Mouse (Mus musculus): Measurements from ENCODE around the gene Actn1.

Actn1 gene

GRCm38 (mm10) chr12:80145365-80145764, 114.8 kb downstream of the Actn1 start:
- no peak for ATAC-seq (ENCODE audit: insufficient number of reproducible peaks, low FRiP score, low TSS enrichment)

GRCm38 (mm10) chr12:80144846-80145245, 115.3 kb downstream of the Actn1 start:
- ATAC-seq (ENCODE audit: insufficient number of reproducible peaks, low FRiP score, low TSS enrichment) = no peak

DNA sequence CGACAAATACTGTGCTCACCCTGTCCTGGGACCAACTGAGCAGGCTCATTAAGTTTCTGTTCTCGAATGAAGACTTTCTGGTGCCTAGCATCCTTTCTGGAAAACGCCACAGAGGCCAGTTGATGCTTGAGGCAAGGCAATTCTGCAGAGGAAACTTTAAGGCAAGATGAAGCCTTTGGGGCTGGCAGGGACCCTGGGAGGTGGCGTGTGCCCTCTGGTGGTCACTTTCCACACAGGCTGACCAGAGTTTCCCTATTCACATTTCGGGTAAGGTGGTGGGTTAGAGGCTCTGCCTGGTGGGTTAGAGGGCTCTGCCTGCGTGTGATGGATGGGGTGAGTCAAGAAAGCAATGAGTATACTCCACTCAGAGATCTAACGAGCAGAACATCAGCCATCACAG, 118.7 kb downstream of the Actn1 start:
- no peak; the same call in 1 of the 2 replicates for ATAC-seq (ENCODE audit: insufficient number of reproducible peaks, low FRiP score, low TSS enrichment)

GRCm38 (mm10) chr12:80141011-80141410, 119.2 kb downstream of the Actn1 start:
- ATAC-seq (ENCODE audit: insufficient number of reproducible peaks, low FRiP score, low TSS enrichment) = no peak

- no peak for ATAC-seq (ENCODE audit: insufficient number of reproducible peaks, low FRiP score, low TSS enrichment)
Observed at GRCm38 (mm10) chr12:80137744-80138143, 122.4 kb downstream of the Actn1 start.

GRCm38 (mm10) chr12:80137246-80137645, 122.9 kb downstream of the Actn1 start:
- no peak for ATAC-seq (ENCODE audit: insufficient number of reproducible peaks, low FRiP score, low TSS enrichment)

- ATAC-seq (ENCODE audit: insufficient number of reproducible peaks, low FRiP score, low TSS enrichment) = no peak
Observed at GRCm38 (mm10) chr12:80136264-80136930, 123.8 kb downstream of the Actn1 start.

DNA sequence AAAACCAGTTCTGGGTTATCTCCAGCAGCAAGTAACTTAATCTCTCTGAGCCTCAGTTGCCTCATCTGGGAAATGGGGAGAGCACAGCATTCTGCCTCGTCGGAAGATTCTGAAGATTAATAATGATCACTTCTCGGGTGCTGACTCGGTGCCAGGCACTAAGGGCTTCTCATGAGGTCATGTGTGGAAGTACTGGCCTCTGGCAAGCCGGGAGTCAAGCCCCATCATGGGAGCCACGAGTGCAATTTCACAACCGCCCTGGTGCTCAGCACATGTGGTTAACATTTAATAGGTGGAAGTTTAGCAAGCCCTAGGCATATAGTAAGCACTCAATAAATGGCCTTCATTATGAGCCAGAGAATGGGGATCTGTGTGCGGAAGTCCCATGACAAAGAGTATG, 125.0 kb downstream of the Actn1 start:
- ATAC-seq (ENCODE audit: insufficient number of reproducible peaks, low FRiP score, low TSS enrichment) = no peak

DNA sequence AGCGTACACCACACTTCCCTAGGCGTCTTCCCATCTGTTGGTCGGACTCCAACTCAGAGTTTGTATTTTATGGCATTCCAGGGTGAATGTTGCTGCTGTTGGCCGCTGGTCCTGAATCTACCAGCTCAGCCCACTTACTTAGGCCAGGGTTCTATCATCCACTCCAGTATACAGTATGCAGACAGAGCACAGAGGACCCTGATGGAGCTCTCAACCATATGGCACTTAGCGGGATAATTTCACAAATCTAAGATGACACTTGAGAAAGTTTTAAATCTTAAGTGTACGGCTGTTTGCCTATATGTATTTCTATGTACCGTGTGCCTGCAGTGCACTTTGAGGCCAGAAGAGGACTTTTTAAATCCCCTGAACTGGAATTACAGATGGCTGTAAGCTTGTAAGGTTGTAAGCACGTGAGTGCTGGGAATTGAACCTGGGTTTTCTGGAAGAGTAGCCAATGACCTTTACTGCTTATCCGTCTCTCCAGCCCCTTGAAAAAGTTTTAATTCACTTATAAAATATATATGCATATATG, 127.1 kb downstream of the Actn1 start:
- ATAC-seq (ENCODE audit: insufficient number of reproducible peaks, low FRiP score, low TSS enrichment) = no peak

DNA sequence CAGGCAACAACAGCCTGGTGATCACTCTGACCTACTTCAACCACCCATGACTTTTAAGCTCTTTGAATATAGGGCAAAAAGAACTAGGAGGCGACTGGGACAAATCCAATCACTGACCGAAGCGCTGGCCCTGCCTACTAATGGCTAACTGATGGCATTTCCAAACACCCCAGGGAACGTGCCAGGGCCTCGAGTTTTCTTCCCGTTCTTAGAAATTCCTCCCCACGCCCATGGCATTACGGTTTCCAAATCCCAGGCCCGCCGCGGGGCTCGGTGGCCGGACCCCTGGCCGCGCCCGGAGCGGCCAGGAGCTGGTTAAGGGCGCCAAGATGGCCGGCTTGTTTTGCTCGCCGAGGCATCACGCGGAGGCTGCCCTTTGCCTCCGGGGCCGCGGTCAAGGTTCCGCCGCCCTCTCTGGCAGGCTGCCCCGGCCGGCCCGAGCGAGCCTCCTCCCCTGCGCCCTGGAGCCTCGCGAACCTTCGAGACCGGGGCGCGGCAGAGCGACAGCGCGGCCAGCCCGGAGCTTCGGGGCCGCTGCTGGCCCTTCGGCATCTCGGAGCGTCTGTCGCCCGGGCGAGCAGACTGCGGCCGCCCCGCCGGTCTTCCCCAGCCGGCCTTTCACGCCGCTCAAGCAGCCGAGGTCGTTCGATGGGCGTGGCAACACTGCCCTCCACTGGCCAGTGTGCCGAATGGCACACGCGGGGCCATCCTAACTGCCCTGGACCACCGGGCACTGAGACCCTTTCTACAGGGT, 127.7 kb downstream of the Actn1 start:
- peak; percentile 88 for ATAC-seq (ENCODE audit: insufficient number of reproducible peaks, low FRiP score, low TSS enrichment)

GRCm38 (mm10) chr12:80131359-80132249, 128.6 kb downstream of the Actn1 start:
- ATAC-seq (ENCODE audit: insufficient number of reproducible peaks, low FRiP score, low TSS enrichment) = no peak; the same call in 1 of the 2 replicates

- ATAC-seq (ENCODE audit: insufficient number of reproducible peaks, low FRiP score, low TSS enrichment) = no peak
Observed at GRCm38 (mm10) chr12:80130558-80131358, 129.4 kb downstream of the Actn1 start.

DNA sequence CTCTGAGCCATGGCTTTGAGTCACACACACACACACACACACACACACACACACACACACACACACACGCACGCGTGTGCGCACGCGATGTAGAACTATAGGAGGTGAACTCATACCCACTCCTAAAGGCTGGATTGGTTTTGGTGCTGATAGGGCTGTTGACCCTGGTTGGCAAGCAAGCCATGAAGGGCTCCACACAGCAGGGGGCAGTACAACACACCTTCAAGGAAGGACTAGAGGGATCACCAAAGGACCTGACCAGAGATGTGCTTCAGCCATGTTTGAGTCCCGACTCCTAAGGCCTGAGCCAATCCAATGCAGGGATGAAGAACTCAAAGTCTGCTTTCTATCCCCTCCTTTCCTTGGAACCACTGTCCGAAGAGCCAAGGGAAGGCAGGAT, 130.6 kb downstream of the Actn1 start:
- no peak for ATAC-seq (ENCODE audit: insufficient number of reproducible peaks, low FRiP score, low TSS enrichment)

DNA sequence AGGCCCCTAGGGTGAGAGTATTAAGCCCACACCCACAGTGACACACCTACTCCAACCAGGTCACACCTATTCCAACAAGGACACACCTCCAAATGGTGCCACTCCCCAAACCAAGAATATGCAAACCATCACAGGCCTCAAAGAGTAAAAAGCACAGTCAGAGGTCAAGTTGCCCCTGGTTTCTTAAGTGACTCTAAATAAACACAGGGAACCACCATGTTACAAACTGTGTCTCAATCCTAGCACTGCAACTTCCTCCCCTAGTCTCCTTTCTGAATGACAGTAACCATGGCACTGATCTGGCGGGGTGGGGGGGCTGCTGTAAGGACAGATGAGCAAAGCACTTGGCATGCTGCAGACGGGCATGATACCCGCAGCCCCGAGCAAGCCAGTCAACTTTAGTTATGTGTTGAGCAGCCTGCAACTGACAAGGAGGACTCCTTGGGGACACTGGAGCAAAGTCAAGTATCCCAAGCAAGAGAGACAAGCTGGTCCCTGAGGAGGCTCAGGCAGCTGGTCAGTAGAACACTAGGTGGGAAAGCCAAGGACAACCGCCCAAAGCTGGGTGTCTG, 132.9 kb downstream of the Actn1 start:
- no peak for ATAC-seq (ENCODE audit: insufficient number of reproducible peaks, low FRiP score, low TSS enrichment)

GRCm38 (mm10) chr12:80125316-80125715, 134.9 kb downstream of the Actn1 start:
- no peak for ATAC-seq (ENCODE audit: insufficient number of reproducible peaks, low FRiP score, low TSS enrichment)

DNA sequence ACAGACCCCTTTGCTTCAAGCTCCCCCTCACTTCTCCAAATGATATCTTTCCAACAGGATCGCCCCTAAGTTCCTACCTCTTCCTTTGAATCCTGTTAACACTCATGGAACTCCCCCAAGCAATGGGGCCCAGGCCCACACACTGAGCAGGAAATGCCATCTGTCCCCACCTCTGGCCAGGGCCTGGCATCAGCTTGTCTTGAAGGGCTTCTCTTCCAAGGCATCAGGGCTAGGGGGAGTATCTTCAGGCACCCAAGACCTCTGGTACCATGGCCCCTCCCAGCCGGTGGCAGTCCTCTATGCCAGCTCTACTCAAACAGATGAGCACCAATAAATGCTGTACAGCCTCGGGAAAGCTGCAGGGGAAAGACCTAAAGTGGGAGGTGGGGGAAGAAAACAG, 135.4 kb downstream of the Actn1 start:
- no peak for ATAC-seq (ENCODE audit: insufficient number of reproducible peaks, low FRiP score, low TSS enrichment)

- ATAC-seq (ENCODE audit: insufficient number of reproducible peaks, low FRiP score, low TSS enrichment) = no peak
Observed at GRCm38 (mm10) chr12:80124211-80124610, 136.0 kb downstream of the Actn1 start.

DNA sequence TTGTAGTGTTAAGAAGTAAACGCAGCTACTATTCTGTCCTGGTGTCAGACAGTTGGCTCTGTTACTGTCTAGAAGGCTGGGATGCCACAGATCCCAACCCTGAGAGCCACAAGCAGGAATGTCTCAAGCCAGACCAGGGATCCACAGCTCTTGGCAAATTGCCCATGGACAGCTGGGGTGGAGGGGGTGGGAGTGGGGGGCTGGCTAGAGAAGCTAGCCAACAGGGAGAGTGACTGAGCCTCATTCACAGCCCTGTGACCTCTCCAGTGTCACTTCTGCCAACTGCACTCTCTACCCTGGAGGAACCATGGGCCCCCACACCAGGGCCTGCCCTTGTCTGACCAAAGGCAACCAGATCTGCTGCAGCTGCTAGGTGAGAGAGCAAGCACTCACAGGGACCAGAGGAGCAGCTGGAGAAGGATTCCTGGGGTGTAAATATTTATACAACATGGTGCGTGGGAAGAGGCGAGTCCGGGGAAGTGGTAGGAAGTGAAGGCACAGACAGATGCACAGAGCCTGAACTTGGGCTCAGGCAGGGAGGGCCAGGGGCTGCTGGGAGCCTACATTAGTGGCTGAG, 136.9 kb downstream of the Actn1 start:
- 0 out of 2 replicates have a peak, but pooled peaks have one; percentile 26 for ATAC-seq (ENCODE audit: insufficient number of reproducible peaks, low FRiP score, low TSS enrichment)

DNA sequence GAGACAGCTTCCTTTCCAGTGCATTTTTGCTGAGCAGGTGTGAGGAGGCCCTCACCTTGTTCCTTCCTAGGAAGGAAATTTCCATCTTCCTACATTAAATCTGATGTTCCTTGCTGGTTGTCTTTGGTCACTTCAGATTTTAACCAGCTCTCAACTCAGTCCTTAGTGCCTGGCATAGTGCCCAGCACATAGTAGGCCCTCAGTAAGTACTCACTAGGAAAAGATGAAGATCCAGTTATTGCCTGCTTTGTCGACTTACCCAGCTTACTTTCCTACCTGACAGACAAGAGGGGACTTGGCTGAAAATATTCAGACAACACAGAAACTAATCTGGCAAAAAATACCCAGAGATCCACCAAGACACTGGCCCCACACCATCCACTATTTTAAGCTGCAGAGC, 138.7 kb downstream of the Actn1 start:
- no peak for ATAC-seq (ENCODE audit: insufficient number of reproducible peaks, low FRiP score, low TSS enrichment)
